Mouse (Mus musculus) neural tube, embryonic 14.5 days (tissue): ENCODE results near the gene Omp. TPM values are rescaled to one million over a fixed set of nuclear protein-coding genes. Genes with fewer than 3 reads are reported as not detected.

ENCODE experiments used
- ATAC-seq: fragments of 200-750 bp; cut with Nextera tagmentation; 2 replicates; pipeline ENCODE4 v1.8.0; 2017; ENCODE audit warnings: low read depth, mild to moderate bottlenecking, moderate TSS enrichment, moderate library complexity
- H3K27ac ChIP-seq: fragments of 300-500 bp; sonication (generic); 2 replicates; pipeline ENCODE4 v1.5.1; 2014; ENCODE audit warnings: low read depth, mild to moderate bottlenecking, control low read depth, low read length, moderate library complexity, mixed read lengths
- H3K27me3 ChIP-seq: fragments of 300-500 bp; sonication (generic); 2 replicates; pipeline ENCODE4 v1.6.1; 2014; ENCODE audit warnings: low read length; ENCODE audit not compliant: control insufficient read depth, insufficient read depth
- H3K36me3 ChIP-seq: fragments of 300-500 bp; sonication (generic); 2 replicates; pipeline ENCODE4 v1.6.1; 2014; ENCODE audit warnings: low read length, mixed read lengths; ENCODE audit not compliant: control insufficient read depth, insufficient read depth
- H3K4me1 ChIP-seq: fragments of 300-500 bp; sonication (generic); 2 replicates; pipeline ENCODE4 v1.6.1; 2014; ENCODE audit warnings: low read length; ENCODE audit not compliant: control insufficient read depth, insufficient read depth
- H3K4me2 ChIP-seq: fragments of 300-500 bp; sonication (generic); 2 replicates; pipeline ENCODE4 v1.6.1; 2014; ENCODE audit warnings: mild to moderate bottlenecking, low read depth, low read length, control low read depth
- H3K4me3 ChIP-seq: fragments of 300-500 bp; sonication (generic); 2 replicates; pipeline ENCODE4 v1.5.1; 2014; ENCODE audit warnings: low read depth, low read length, control low read depth, mixed read lengths
- H3K9ac ChIP-seq: fragments of 300-500 bp; sonication (generic); replicated peaks from 2 replicates; pipeline ENCODE4 v1.6.1; 2014; ENCODE audit warnings: low read depth, mild to moderate bottlenecking, control low read depth, low read length, mixed read lengths
- H3K9me3 ChIP-seq: fragments of 300-500 bp; sonication (generic); 2 replicates; pipeline ENCODE4 v1.6.1; 2016; ENCODE audit warnings: low read length; ENCODE audit not compliant: control insufficient read depth
- WGBS: fragments of 180-500 bp; shearing (Covaris S2); extraction: QIAGEN DNeasy Blood & Tissue Kit; methylation state at CpG from one replicate; pipeline ENCODE4 v1.1.7; 2014; 5-methylcytosine and 5-hydroxymethylcytosine counted together
- polyA plus RNA-seq: library from polyadenylated mRNA; unstranded; fragments of >200 nt; fragmentation: Nextera tagmentation; extraction: Ambion mirVana; gene quantifications from 2 replicates; pipeline ENCODE4 v1.2.1, GENCODE M21; 2014

Gene Omp
- polyA plus RNA-seq, 1 experiment from 2014 or later: 0.40 TPM

DNA sequence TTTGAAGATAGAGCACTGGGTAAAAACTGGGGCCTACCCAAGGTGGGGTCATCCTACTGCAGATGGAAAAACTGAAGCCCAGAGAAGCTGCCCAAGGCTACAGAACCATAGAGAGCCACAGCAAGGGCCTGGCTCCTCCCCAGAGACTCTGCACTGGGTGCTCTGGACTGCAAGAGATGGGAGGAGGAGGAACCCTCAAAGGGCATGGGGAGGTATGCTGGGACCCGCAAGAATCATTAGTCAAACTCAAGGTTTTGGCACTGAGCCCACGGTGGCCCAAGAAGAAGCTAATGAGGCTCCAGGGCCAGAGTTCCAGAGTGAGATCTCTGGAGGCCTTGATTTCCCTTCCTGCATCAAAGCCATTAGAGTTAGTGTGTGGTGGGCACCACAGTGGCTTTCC, 7.3 kb downstream of the Omp start:
- no peak for ATAC-seq
- WGBS: 63% methylated on average over 2 of the region's 2 CpGs

DNA sequence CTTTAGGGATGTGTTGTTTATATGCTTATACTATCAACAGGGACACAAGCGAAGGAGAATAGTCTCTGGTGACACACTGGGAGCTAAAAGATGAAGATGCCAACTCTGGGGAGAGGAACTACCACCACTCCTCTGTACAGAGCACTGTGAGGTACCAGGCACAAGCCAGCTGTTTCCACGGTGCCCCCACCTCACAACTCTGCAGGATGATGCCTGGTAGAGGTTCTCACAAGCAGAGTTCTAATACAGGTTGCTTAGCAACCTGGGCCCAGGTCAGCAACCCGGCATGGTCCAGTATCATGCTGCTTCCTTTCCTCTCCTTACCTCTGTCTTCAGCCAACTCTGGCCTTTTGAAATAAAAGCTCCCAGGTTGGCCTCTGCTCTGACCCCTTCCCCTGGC, 7.7 kb downstream of the Omp start:
- Histone ChIP-seq H3K4me3 (no peak overlapping the region), H3K9ac (no peak overlapping the region), H3K4me1 (no peaks in the 10 kb centered on the region), H3K27me3 (no peaks in the 10 kb centered on the region), H3K36me3 (no peaks in the 10 kb centered on the region), H3K9me3 (no peaks in the 10 kb centered on the region), H3K4me2 (no peak overlapping the region), H3K27ac (no peak overlapping the region)
- peak; percentile 13; the same call in 1 of the 2 replicates for ATAC-seq
- WGBS: 52% methylated on average over 3 of the region's 3 CpGs

More for the DNA sequence above, 7.3 kb downstream of the Omp start:
- Histone ChIP-seq H3K4me1 (no peaks in the 10 kb centered on the region), H3K4me2 (no peak overlapping the region), H3K27me3 (no peaks in the 10 kb centered on the region), H3K4me3 (no peak overlapping the region), H3K9me3 (no peaks in the 10 kb centered on the region), H3K9ac (no peak overlapping the region), H3K27ac (no peak overlapping the region), H3K36me3 (no peaks in the 10 kb centered on the region)

DNA sequence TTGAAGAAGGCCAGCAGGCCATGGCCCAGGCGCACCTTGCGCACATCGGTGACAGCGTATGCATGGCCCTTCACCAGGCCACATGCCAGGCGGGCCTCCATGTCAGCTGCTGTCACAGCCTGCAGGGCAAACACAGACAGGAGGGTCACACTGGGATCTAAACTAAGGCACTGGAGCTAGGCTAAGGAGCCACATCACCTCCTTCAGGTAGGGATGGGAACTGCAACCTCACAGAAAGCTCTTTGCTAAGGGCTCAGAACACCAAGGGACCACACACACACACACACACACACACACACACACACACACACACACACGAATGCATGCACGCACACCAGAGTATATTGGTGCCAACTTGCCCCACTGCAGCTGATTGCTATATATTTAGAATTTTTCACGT, 13.6 kb downstream of the Omp start:
- Histone ChIP-seq H3K27ac (no peak overlapping the region), H3K9ac (no peak overlapping the region)
- ATAC-seq: no peak

DNA sequence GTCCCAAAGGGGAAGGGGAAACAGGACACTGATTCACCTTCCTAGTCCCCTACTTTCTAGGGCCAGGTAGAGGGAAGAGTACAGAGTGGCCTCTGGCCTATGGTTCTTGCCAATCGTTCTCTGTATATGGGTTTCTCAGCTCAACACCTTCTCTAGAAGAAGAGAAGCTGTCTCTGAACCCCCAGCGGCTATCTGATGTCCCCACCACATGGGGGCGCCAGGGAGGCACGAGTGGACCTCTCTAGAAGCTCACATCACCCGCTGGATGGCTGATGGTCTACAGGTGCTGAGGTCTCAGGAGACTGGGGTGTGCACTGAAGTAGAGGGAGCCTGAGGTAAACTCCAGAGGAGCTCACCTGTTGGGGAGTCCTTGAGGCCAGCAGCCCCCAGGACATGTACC, 19.8 kb downstream of the Omp start:
- H3K4me3 ChIP-seq: no peak overlapping the region
- H3K36me3 ChIP-seq: no peaks in the 10 kb centered on the region; the same call in 1 of the 2 replicates
- 44% methylated on average over 5 of the region's 5 CpGs for WGBS
- no peak for ATAC-seq
- H3K27me3 ChIP-seq: no peaks in the 10 kb centered on the region
- H3K27ac ChIP-seq: no peak overlapping the region
- no peaks in the 10 kb centered on the region for H3K4me1 ChIP-seq
- H3K4me2 ChIP-seq: no peak overlapping the region
- no peaks in the 10 kb centered on the region for H3K9me3 ChIP-seq
- H3K9ac ChIP-seq: no peak overlapping the region

More for the DNA sequence above, 13.6 kb downstream of the Omp start:
- Histone ChIP-seq H3K36me3 (peaks cover 3% of the 10 kb centered on the region; the same call in 1 of the 2 replicates), H3K4me1 (no peaks in the 10 kb centered on the region), H3K9me3 (no peaks in the 10 kb centered on the region), H3K4me3 (no peak overlapping the region), H3K27me3 (no peaks in the 10 kb centered on the region), H3K4me2 (no peak overlapping the region)
- WGBS: 96% methylated on average over 8 of the region's 8 CpGs

DNA sequence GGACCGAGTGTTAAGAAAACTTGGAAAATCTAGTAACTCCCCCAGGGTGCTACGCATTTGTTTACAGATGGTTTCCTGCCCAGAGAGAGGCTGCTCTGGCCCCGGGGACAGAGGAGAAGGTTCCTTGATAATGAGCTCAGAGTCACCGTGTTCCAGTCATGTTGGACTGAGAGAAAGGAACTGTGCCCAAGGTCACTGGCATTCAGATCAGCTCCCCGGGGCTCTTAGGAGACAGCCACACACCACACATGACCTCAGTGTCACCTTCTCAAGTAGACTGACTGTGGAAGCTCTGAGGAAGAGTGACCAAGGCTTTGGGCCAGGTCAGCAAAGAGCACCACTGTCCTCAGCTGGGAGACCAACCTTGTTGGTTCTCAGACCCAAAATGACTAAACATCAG, 20.6 kb downstream of the Omp start:
- H3K4me3 ChIP-seq: no peak overlapping the region
- WGBS: 76% methylated on average over 5 of the region's 5 CpGs
- H3K4me2 ChIP-seq: no peak overlapping the region
- H3K4me1 ChIP-seq: no peaks in the 10 kb centered on the region
- H3K27ac ChIP-seq: no peak overlapping the region
- ATAC-seq: no peak
- no peak overlapping the region for H3K9ac ChIP-seq
- no peaks in the 10 kb centered on the region for H3K9me3 ChIP-seq
- H3K36me3 ChIP-seq: no peaks in the 10 kb centered on the region; the same call in 1 of the 2 replicates
- H3K27me3 ChIP-seq: no peaks in the 10 kb centered on the region

DNA sequence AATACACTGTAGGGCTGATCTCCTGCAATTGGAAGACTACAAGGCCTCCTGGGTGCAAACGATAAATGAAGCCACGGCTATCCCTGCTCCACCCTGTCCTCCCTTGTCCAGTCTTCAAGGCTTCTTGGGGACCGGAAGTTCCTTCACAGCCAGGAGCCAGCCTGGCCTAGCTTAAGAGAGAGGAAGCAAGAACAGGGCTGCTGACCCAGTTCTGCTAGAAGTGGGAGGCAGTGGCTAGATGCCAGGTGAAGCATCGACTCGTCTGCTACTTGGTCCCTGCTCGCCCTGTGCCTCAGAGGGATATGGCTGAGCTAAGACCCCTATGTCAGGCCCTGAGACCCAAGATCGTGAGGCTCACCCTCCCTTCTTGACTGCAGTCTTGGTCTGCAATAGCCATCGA, 23.6 kb downstream of the Omp start:
- no peaks in the 10 kb centered on the region for H3K36me3 ChIP-seq
- no peak overlapping the region for H3K4me3 ChIP-seq
- H3K27me3 ChIP-seq: no peaks in the 10 kb centered on the region
- WGBS: 81% methylated on average over 8 of the region's 8 CpGs
- H3K9ac ChIP-seq: no peak overlapping the region
- no peaks in the 10 kb centered on the region for H3K4me1 ChIP-seq
- H3K4me2 ChIP-seq: no peak overlapping the region
- ATAC-seq: no peak
- no peaks in the 10 kb centered on the region for H3K9me3 ChIP-seq
- no peak overlapping the region for H3K27ac ChIP-seq

DNA sequence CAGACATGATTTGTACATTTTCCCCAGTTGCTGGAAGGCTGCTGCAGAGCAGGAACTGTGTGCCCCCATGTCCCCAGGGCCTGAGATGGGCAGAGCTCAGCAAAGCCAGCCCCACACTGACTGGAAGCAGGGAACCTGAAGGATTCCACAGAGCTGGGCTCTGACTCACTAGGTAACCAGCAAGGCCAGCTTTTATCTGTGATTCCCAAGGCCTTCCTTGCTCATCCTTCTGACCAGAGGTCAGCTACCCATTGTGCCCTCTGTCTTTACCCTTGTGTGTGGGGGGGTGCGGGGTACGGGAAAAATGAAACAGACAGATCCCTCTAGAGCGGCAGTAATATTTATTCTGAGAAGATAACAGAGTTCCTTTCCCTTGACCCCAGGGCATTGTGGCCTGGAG, 24.1 kb downstream of the Omp start:
- Histone ChIP-seq H3K27me3 (no peaks in the 10 kb centered on the region), H3K27ac (no peak overlapping the region), H3K4me2 (no peak overlapping the region), H3K9ac (no peak overlapping the region), H3K4me3 (no peak overlapping the region), H3K9me3 (no peaks in the 10 kb centered on the region), H3K36me3 (no peaks in the 10 kb centered on the region), H3K4me1 (no peaks in the 10 kb centered on the region)
- WGBS: 81% methylated on average over 3 of the region's 3 CpGs
- no peak for ATAC-seq

DNA sequence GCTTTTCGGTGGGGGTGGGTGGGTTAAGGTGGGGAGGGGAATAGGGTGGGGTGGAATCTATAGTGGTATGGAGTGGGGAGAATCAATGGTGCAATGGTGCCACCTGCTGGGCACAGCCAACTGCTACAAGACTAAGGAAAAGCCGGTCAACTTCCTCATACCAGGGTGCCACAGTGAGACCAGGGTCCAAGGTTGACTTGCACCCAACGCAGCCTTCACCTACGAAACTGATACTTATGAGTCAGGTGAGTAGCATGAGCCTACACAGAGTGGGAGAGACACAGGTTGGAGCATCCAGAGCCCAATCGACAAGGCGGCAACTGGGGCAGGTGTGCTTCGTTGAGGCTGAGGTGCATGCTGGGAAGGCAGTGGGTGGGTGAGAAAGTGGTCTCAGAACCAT, 25.0 kb downstream of the Omp start:
- peak; percentile 79 for ATAC-seq

DNA sequence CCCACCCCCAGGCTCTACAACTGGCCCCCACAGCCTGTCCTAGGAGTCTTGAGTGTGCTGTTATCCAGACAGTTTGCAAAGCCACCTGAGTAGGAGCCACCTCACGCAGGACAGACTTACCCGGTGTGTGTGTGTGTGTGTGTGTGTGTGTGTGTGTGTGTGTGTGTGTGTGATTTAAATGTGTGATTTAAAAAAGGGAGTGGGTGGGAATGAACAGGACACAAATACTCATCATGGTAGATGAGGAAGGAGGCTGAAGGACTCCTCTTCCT, 25.4 kb downstream of the Omp start:
- H3K27ac ChIP-seq: no peak overlapping the region
- no peak overlapping the region for H3K9ac ChIP-seq
- no peaks in the 10 kb centered on the region for H3K27me3 ChIP-seq
- no peak overlapping the region for H3K4me3 ChIP-seq
- no peaks in the 10 kb centered on the region for H3K9me3 ChIP-seq
- WGBS: 81% methylated on average over 2 of the region's 2 CpGs
- H3K36me3 ChIP-seq: no peaks in the 10 kb centered on the region
- no peak overlapping the region for H3K4me2 ChIP-seq
- ATAC-seq: peak; percentile 36; the same call in 1 of the 2 replicates
- no peaks in the 10 kb centered on the region for H3K4me1 ChIP-seq

More for the DNA sequence above, 25.0 kb downstream of the Omp start:
- no peaks in the 10 kb centered on the region for H3K4me1 ChIP-seq
- peak overlapping the region; percentile 9; the same call in 1 of the 2 replicates for H3K4me3 ChIP-seq
- WGBS: 11% methylated on average over 7 of the region's 7 CpGs
- H3K9me3 ChIP-seq: no peaks in the 10 kb centered on the region
- H3K36me3 ChIP-seq: no peaks in the 10 kb centered on the region
- no peak overlapping the region for H3K27ac ChIP-seq
- no peak overlapping the region for H3K9ac ChIP-seq
- no peaks in the 10 kb centered on the region for H3K27me3 ChIP-seq
- peak overlapping the region; percentile 44 for H3K4me2 ChIP-seq
